Mouse (Mus musculus): ENCODE results near the gene Hadha. TPM values are rescaled to one million over a fixed set of nuclear protein-coding genes. Genes with fewer than 3 reads are reported as not detected.

Hadha gene
- polyA plus RNA-seq, 1 experiment from 2014 or later = 129 TPM

DNA sequence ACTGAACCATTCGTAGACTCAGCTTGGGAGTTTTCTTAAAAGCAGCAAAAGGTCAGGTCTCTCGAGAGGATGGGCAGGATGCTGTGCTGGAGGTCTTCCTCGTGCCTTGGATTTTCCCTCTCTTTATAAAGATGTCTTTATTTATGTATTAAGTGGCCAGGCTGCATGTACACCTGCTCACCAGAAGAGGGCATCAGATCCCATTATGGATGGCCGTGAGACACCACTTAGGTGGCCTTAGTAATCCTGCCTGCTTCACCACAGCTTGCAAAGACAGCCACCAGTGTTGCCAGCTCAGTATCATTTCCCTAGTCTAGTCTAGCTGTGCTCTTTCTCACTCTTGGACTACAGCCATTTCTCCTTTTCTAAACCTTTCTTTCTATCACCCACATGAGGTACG, 29.4 kb downstream of the Hadha start:
- Histone ChIP-seq H3K9ac (ENCODE audit: low read depth, low read length) (no peak overlapping the region), H3K27me3 (ENCODE audit: control insufficient read depth, insufficient read depth, low read length) (no peaks in the 10 kb centered on the region), H3K36me3 (ENCODE audit: control insufficient read depth, insufficient read depth, low read length) (peaks cover 55% of the 10 kb centered on the region), H3K9me3 (replicated peaks; ENCODE audit: control insufficient read depth, low read length) (no peaks in the 10 kb centered on the region), H3K4me3 (ENCODE audit: low read depth, low read length) (no peak overlapping the region), H3K4me1 (ENCODE audit: control insufficient read depth, insufficient read depth, low read length) (no peaks in the 10 kb centered on the region), H3K4me2 (no peak overlapping the region), H3K27ac (ENCODE audit: low read depth, low read length) (no peak overlapping the region)
- WGBS (ENCODE audit: insufficient replicate concordance) = 61% methylated on average over 5 of the region's 5 CpGs
- no peak for ATAC-seq (replicated peaks; ENCODE audit: insufficient number of reproducible peaks, low FRiP score, low TSS enrichment)

DNA sequence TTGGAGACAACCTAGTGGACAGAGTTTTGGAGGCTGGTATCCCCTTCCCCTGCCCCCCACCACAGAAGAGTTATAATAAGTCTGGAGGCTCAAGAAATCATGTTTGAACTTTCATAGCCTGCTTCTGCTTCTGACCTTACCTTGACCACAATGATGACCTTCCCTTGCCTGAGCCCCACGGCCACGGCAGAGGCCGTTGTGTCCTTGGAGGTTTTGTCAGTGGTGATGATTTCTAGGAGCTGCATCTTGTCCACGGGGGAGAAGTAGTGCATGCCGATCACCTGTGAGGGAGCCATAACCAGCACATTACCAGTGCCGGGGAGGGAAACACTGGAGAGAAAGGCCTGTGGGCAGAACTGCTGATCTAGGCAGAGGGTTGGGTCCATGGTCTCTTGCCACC, 32.5 kb downstream of the Hadha start:
- Histone ChIP-seq H3K9ac (ENCODE audit: low read depth, low read length) (no peak overlapping the region), H3K4me1 (ENCODE audit: control insufficient read depth, insufficient read depth, low read length) (no peaks in the 10 kb centered on the region), H3K4me2 (no peak overlapping the region), H3K36me3 (ENCODE audit: control insufficient read depth, insufficient read depth, low read length) (peaks cover 63% of the 10 kb centered on the region), H3K27me3 (ENCODE audit: control insufficient read depth, insufficient read depth, low read length) (no peaks in the 10 kb centered on the region), H3K4me3 (ENCODE audit: low read depth, low read length) (no peak overlapping the region), H3K27ac (ENCODE audit: low read depth, low read length) (no peak overlapping the region), H3K9me3 (replicated peaks; ENCODE audit: control insufficient read depth, low read length) (no peaks in the 10 kb centered on the region)
- WGBS (ENCODE audit: insufficient replicate concordance) = 90% methylated on average over 6 of the region's 6 CpGs
- no peak for ATAC-seq (replicated peaks; ENCODE audit: insufficient number of reproducible peaks, low FRiP score, low TSS enrichment)

DNA sequence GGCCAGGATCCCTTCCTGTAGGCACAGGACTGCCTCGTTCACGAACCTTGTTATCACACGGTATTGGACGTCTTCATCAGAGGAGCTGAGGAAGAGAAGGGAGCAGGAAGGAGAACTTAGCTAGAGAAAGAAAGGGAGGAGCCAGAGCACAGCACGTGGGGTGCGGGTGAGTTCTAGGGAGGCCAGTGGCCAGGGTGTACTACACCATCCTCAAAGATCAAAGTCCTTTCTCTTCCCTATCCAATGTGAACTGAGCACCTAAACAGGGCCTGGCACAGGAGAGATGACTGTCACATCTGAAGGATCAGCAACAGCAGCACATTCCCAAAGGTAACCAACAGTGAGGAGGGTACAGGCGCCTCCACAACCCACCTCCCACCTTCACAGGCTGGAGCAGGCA, 34.9 kb downstream of the Hadha start:
- H3K4me1 ChIP-seq (ENCODE audit: control insufficient read depth, insufficient read depth, low read length) = no peaks in the 10 kb centered on the region
- H3K9ac ChIP-seq (ENCODE audit: low read depth, low read length) = no peak overlapping the region
- no peak for ATAC-seq (replicated peaks; ENCODE audit: insufficient number of reproducible peaks, low FRiP score, low TSS enrichment)
- no peak overlapping the region for H3K4me2 ChIP-seq
- no peaks in the 10 kb centered on the region for H3K9me3 ChIP-seq (replicated peaks; ENCODE audit: control insufficient read depth, low read length)
- H3K27ac ChIP-seq (ENCODE audit: low read depth, low read length) = no peak overlapping the region
- H3K36me3 ChIP-seq (ENCODE audit: control insufficient read depth, insufficient read depth, low read length) = peaks cover 54% of the 10 kb centered on the region
- 79% methylated on average over 7 of the region's 7 CpGs for WGBS (ENCODE audit: insufficient replicate concordance)
- H3K27me3 ChIP-seq (ENCODE audit: control insufficient read depth, insufficient read depth, low read length) = peaks cover 15% of the 10 kb centered on the region
- no peak overlapping the region for H3K4me3 ChIP-seq (ENCODE audit: low read depth, low read length)

DNA sequence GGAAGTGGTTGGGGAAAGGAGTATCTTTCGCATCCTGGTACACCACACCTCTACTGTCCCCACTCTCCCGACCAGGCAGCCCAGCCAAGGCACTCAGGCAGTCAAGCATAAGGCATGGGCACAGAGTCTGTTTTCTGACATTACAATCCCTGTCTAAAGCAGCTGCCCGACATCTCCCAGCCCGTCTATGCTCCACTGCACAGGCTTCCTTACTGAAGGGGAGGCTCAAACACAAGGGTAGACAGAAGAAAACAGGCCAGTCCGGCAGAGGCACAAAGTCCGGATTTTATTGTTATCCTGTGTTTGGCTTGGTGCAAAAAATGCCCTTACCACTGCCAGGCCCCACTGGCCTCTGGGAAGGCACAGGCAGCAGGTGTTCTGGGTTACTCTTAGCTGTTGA, 35.8 kb downstream of the Hadha start:
- 89% methylated on average over 6 of the region's 6 CpGs for WGBS (ENCODE audit: insufficient replicate concordance)
- peaks cover under 1% of the 10 kb centered on the region; the same call in 1 of the 2 replicates for H3K4me1 ChIP-seq (ENCODE audit: control insufficient read depth, insufficient read depth, low read length)
- no peak overlapping the region for H3K4me2 ChIP-seq
- no peak overlapping the region for H3K9ac ChIP-seq (ENCODE audit: low read depth, low read length)
- H3K36me3 ChIP-seq (ENCODE audit: control insufficient read depth, insufficient read depth, low read length) = peaks cover 44% of the 10 kb centered on the region
- peaks cover 24% of the 10 kb centered on the region for H3K27me3 ChIP-seq (ENCODE audit: control insufficient read depth, insufficient read depth, low read length)
- H3K4me3 ChIP-seq (ENCODE audit: low read depth, low read length) = no peak overlapping the region
- H3K9me3 ChIP-seq (replicated peaks; ENCODE audit: control insufficient read depth, low read length) = no peaks in the 10 kb centered on the region
- no peak overlapping the region for H3K27ac ChIP-seq (ENCODE audit: low read depth, low read length)
- ATAC-seq (replicated peaks; ENCODE audit: insufficient number of reproducible peaks, low FRiP score, low TSS enrichment) = no peak

DNA sequence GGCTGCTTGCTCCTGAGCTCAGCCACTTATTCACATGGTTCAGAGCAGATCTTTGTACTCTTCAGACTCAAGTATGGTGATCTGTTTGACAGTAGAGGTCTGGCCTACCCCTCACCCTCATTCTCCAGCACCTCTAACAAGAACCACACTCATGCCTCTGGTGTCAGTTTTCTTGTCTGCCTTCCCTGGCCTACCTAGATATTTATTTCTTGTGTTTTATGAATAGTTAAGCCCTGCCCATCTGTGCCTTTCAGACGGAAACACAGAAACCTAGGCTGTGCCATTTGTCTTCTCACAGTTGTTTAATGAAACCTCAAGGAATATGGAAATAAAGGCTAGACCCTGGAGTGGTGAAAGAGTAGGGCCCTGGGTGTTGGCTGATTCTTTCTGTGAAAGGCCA, 36.9 kb downstream of the Hadha start:
- no peak overlapping the region for H3K9ac ChIP-seq (ENCODE audit: low read depth, low read length)
- peaks cover 36% of the 10 kb centered on the region for H3K36me3 ChIP-seq (ENCODE audit: control insufficient read depth, insufficient read depth, low read length)
- no peak overlapping the region for H3K27ac ChIP-seq (ENCODE audit: low read depth, low read length)
- H3K27me3 ChIP-seq (ENCODE audit: control insufficient read depth, insufficient read depth, low read length) = peaks cover 35% of the 10 kb centered on the region
- H3K4me1 ChIP-seq (ENCODE audit: control insufficient read depth, insufficient read depth, low read length) = peaks cover 4% of the 10 kb centered on the region; the same call in 1 of the 2 replicates
- H3K4me3 ChIP-seq (ENCODE audit: low read depth, low read length) = no peak overlapping the region
- H3K9me3 ChIP-seq (replicated peaks; ENCODE audit: control insufficient read depth, low read length) = no peaks in the 10 kb centered on the region
- 93% methylated on average over 1 of the region's 1 CpGs for WGBS (ENCODE audit: insufficient replicate concordance)
- H3K4me2 ChIP-seq = no peak overlapping the region
- no peak for ATAC-seq (replicated peaks; ENCODE audit: insufficient number of reproducible peaks, low FRiP score, low TSS enrichment)

DNA sequence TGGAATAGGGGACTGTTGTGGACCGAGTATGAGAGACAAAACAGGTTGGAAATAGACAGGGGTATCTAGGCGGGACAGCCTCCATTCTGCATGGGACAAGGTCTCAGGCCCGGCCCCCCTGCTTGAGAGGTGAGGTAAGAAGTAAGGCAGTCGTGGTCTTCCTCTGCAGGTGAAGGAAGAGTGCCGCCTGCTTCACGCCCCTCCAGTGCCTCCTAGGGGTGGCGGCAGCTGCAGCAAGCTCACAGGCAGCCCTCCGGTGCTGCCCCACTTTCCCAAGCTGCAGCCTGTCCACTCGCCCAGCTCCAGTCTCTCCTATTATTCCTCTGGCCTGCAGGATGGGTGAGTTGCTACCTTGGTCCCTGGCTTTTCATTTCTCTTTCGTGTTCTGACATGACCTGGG, 39.2 kb downstream of the Hadha start:
- Histone ChIP-seq H3K27ac (ENCODE audit: low read depth, low read length) (no peak overlapping the region), H3K4me2 (no peak overlapping the region), H3K36me3 (ENCODE audit: control insufficient read depth, insufficient read depth, low read length) (peaks cover 23% of the 10 kb centered on the region), H3K9ac (ENCODE audit: low read depth, low read length) (no peak overlapping the region), H3K9me3 (replicated peaks; ENCODE audit: control insufficient read depth, low read length) (no peaks in the 10 kb centered on the region), H3K4me3 (ENCODE audit: low read depth, low read length) (no peak overlapping the region), H3K4me1 (ENCODE audit: control insufficient read depth, insufficient read depth, low read length) (peaks cover 4% of the 10 kb centered on the region), H3K27me3 (ENCODE audit: control insufficient read depth, insufficient read depth, low read length) (peaks cover 51% of the 10 kb centered on the region)
- 15% methylated on average over 10 of the region's 10 CpGs for WGBS (ENCODE audit: insufficient replicate concordance)
- no peak for ATAC-seq (replicated peaks; ENCODE audit: insufficient number of reproducible peaks, low FRiP score, low TSS enrichment)

DNA sequence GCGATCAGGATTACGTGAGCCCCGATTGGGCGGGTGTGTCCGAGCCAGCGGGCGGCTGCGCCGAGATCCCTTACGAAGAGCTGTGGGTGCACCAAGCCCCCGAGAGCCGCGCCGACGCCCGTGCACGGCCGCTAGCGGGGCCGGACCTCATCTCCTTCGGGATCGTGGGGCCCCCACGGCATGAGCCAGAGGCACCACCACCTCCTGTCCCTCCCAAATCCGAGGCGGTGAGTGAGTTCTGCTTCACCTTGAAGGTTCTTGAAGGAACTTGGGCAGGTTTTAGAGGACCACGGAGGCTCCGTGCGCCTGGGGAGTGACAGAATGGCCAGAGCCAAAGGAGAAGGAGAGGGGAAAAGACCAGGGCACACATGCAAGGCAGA, 40.2 kb downstream of the Hadha start:
- peak overlapping the region; percentile 98 for H3K4me2 ChIP-seq
- H3K4me3 ChIP-seq (ENCODE audit: low read depth, low read length) = peak overlapping the region; percentile 60
- under 1% methylated on average over 28 of the region's 28 CpGs for WGBS (ENCODE audit: insufficient replicate concordance)
- no peak overlapping the region for H3K27ac ChIP-seq (ENCODE audit: low read depth, low read length)
- H3K4me1 ChIP-seq (ENCODE audit: control insufficient read depth, insufficient read depth, low read length) = peaks cover 10% of the 10 kb centered on the region
- no peak; the same call in 1 of the 2 replicates for ATAC-seq (replicated peaks; ENCODE audit: insufficient number of reproducible peaks, low FRiP score, low TSS enrichment)
- H3K9me3 ChIP-seq (replicated peaks; ENCODE audit: control insufficient read depth, low read length) = no peaks in the 10 kb centered on the region
- H3K27me3 ChIP-seq (ENCODE audit: control insufficient read depth, insufficient read depth, low read length) = peaks cover 60% of the 10 kb centered on the region
- peaks cover 18% of the 10 kb centered on the region for H3K36me3 ChIP-seq (ENCODE audit: control insufficient read depth, insufficient read depth, low read length)
- peak overlapping the region; percentile 59; the same call in 1 of the 2 replicates for H3K9ac ChIP-seq (ENCODE audit: low read depth, low read length)

DNA sequence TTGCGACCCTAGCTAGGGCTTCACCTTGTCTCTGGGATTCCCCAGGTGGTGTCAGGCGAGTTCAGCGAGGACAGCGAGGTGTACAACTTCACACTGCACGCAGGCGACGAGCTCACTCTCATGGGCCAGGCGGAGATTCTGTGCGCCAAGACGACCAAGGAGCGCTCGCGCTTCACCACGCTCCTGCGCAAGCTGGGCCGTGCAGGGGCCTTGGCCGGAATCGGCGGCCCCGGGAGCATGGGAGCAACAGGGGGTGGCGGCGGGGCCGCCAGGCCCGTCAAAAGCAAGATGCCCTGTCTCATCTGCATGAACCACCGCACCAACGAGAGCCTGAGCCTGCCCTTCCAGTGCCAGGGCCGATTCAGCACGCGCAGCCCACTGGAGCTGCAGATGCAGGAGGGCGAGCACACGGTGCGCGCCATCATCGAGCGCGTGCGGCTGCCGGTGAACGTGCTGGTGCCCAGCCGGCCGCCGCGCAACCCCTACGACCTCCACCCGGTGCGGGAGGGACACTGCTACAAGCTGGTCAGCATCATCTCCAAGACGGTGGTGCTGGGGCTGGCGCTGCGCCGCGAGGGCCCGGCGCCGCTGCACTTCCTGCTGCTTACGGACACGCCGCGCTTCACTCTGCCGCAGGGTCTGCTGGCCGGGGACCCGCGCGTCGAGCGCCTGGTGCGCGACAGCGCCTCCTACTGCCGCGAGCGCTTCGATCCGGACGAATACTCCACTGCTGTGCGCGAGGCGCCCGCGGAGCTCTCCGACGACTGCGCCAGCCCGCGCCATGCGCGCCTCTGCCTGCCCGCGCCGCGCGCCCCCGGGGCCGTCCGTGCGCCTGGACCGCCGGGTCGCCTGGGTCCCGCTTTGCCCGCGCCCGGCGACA, 40.8 kb downstream of the Hadha start:
- Histone ChIP-seq H3K36me3 (ENCODE audit: control insufficient read depth, insufficient read depth, low read length) (peaks cover 12% of the 10 kb centered on the region), H3K9ac (ENCODE audit: low read depth, low read length) (peak overlapping the region; percentile 72), H3K27me3 (ENCODE audit: control insufficient read depth, insufficient read depth, low read length) (peaks cover 66% of the 10 kb centered on the region), H3K4me1 (ENCODE audit: control insufficient read depth, insufficient read depth, low read length) (peaks cover 10% of the 10 kb centered on the region), H3K9me3 (replicated peaks; ENCODE audit: control insufficient read depth, low read length) (no peaks in the 10 kb centered on the region), H3K4me2 (peak overlapping the region; percentile 98), H3K27ac (ENCODE audit: low read depth, low read length) (no peak overlapping the region), H3K4me3 (ENCODE audit: low read depth, low read length) (peak overlapping the region; percentile 60)
- under 1% methylated on average over 103 of the region's 103 CpGs for WGBS (ENCODE audit: insufficient replicate concordance)
- peak; percentile 40 for ATAC-seq (replicated peaks; ENCODE audit: insufficient number of reproducible peaks, low FRiP score, low TSS enrichment)
